Mouse (Mus musculus): Measurements from ENCODE around the gene Ptar1. TPM values are rescaled to one million over a fixed set of nuclear protein-coding genes. Genes with fewer than 3 reads are reported as not detected.

The Ptar1 gene
- polyA plus RNA-seq (2015; fragmentation: Nextera tagmentation; extraction: Ambion mirVana), result 4.3 and 5.6 TPM in 2 replicates

GRCm38 (mm10) chr19:23687296-23688021 lies at the start of gene Ptar1:
Ptar1 (plus strand) TSS chr19:23687429.
- Histone ChIP-seq H3K9me3 (replicated peaks; ENCODE audit: control insufficient read depth, low read length, poor library complexity, severe bottlenecking) (no peaks in the 10 kb centered on the region), H3K36me3 (ENCODE audit: control insufficient read depth, insufficient read depth, low read length) (no peaks in the 10 kb centered on the region), H3K4me2 (ENCODE audit: low read length) (peak within 1 kb of the TSS; percentile 64), H3K4me3 (ENCODE audit: low read depth, low read length) (peak within 1 kb of the TSS; percentile 81), H3K4me1 (ENCODE audit: control insufficient read depth, insufficient read depth, low read length) (peaks cover 13% of the 10 kb centered on the region), H3K9ac (ENCODE audit: low read depth, low read length) (peak within 1 kb of the TSS; percentile 89), H3K27me3 (ENCODE audit: control insufficient read depth, insufficient read depth, low read depth, low read length) (no peaks in the 10 kb centered on the region), H3K27ac (ENCODE audit: low read length) (peak within 1 kb of the TSS; percentile 96)
- 1% methylated on average over 75 of the region's 93 CpGs for WGBS
- peak; percentile 91 for ATAC-seq

- H3K4me2 ChIP-seq (ENCODE audit: low read length), result no peak overlapping the region
- no peak for ATAC-seq
- H3K27me3 ChIP-seq (ENCODE audit: control insufficient read depth, insufficient read depth, low read depth, low read length), result no peaks in the 10 kb centered on the region; the same call in 1 of the 2 replicates
- H3K27ac ChIP-seq (ENCODE audit: low read length), result no peak overlapping the region
- H3K9me3 ChIP-seq (replicated peaks; ENCODE audit: control insufficient read depth, low read length, poor library complexity, severe bottlenecking), result no peaks in the 10 kb centered on the region
- H3K9ac ChIP-seq (ENCODE audit: low read depth, low read length), result no peak overlapping the region
- no peaks in the 10 kb centered on the region for H3K36me3 ChIP-seq (ENCODE audit: control insufficient read depth, insufficient read depth, low read length)
- 97% methylated on average over 5 of the region's 5 CpGs for WGBS
- H3K4me3 ChIP-seq (ENCODE audit: low read depth, low read length), result no peak overlapping the region
- H3K4me1 ChIP-seq (ENCODE audit: control insufficient read depth, insufficient read depth, low read length), result no peaks in the 10 kb centered on the region
Observed at GRCm38 (mm10) chr19:23643819-23644218, 43.4 kb upstream of the Ptar1 start.

- no peak overlapping the region for H3K4me3 ChIP-seq (ENCODE audit: low read depth, low read length)
- ATAC-seq, result no peak
- H3K9ac ChIP-seq (ENCODE audit: low read depth, low read length), result no peak overlapping the region
- no peak overlapping the region for H3K27ac ChIP-seq (ENCODE audit: low read length)
- H3K27me3 ChIP-seq (ENCODE audit: control insufficient read depth, insufficient read depth, low read depth, low read length), result no peaks in the 10 kb centered on the region; the same call in 1 of the 2 replicates
- H3K4me1 ChIP-seq (ENCODE audit: control insufficient read depth, insufficient read depth, low read length), result no peaks in the 10 kb centered on the region
- no peaks in the 10 kb centered on the region for H3K9me3 ChIP-seq (replicated peaks; ENCODE audit: control insufficient read depth, low read length, poor library complexity, severe bottlenecking)
- H3K4me2 ChIP-seq (ENCODE audit: low read length), result no peak overlapping the region
- H3K36me3 ChIP-seq (ENCODE audit: control insufficient read depth, insufficient read depth, low read length), result no peaks in the 10 kb centered on the region
- 66% methylated on average over 7 of the region's 7 CpGs for WGBS
Observed at GRCm38 (mm10) chr19:23645347-23645746, 41.9 kb upstream of the Ptar1 start.

- no peak for ATAC-seq
- Histone ChIP-seq H3K4me1 (ENCODE audit: control insufficient read depth, insufficient read depth, low read length) (no peaks in the 10 kb centered on the region), H3K36me3 (ENCODE audit: control insufficient read depth, insufficient read depth, low read length) (no peaks in the 10 kb centered on the region), H3K9me3 (replicated peaks; ENCODE audit: control insufficient read depth, low read length, poor library complexity, severe bottlenecking) (no peaks in the 10 kb centered on the region), H3K9ac (ENCODE audit: low read depth, low read length) (no peak overlapping the region), H3K4me2 (ENCODE audit: low read length) (no peak overlapping the region), H3K27me3 (ENCODE audit: control insufficient read depth, insufficient read depth, low read depth, low read length) (no peaks in the 10 kb centered on the region; the same call in 1 of the 2 replicates), H3K4me3 (ENCODE audit: low read depth, low read length) (no peak overlapping the region), H3K27ac (ENCODE audit: low read length) (no peak overlapping the region)
- WGBS, result 91% methylated on average over 7 of the region's 7 CpGs
Observed at GRCm38 (mm10) chr19:23647308-23647707, 39.9 kb upstream of the Ptar1 start.

- Histone ChIP-seq H3K36me3 (ENCODE audit: control insufficient read depth, insufficient read depth, low read length) (no peaks in the 10 kb centered on the region), H3K27ac (ENCODE audit: low read length) (no peak within 1 kb of the TSS), H3K9me3 (replicated peaks; ENCODE audit: control insufficient read depth, low read length, poor library complexity, severe bottlenecking) (no peaks in the 10 kb centered on the region), H3K9ac (ENCODE audit: low read depth, low read length) (no peak within 1 kb of the TSS), H3K4me3 (ENCODE audit: low read depth, low read length) (peak within 1 kb of the TSS; percentile 34), H3K27me3 (ENCODE audit: control insufficient read depth, insufficient read depth, low read depth, low read length) (no peaks in the 10 kb centered on the region), H3K4me2 (ENCODE audit: low read length) (peak within 1 kb of the TSS; percentile 53), H3K4me1 (ENCODE audit: control insufficient read depth, insufficient read depth, low read length) (peaks cover 3% of the 10 kb centered on the region; the same call in 1 of the 2 replicates)
- WGBS, result 6% methylated on average over 13 of the region's 13 CpGs
- ATAC-seq, result peak; percentile 94
Observed at GRCm38 (mm10) chr19:23652644-23653043, 34.6 kb upstream of the Ptar1 start, which contains the start of gene 1700028P14Rik. 1700028P14Rik (minus strand) TSS chr19:23652812.

GRCm38 (mm10) chr19:23653154-23653553 lies 34.1 kb upstream of the Ptar1 start:
- H3K9me3 ChIP-seq (replicated peaks; ENCODE audit: control insufficient read depth, low read length, poor library complexity, severe bottlenecking), result no peaks in the 10 kb centered on the region
- H3K36me3 ChIP-seq (ENCODE audit: control insufficient read depth, insufficient read depth, low read length), result no peaks in the 10 kb centered on the region
- WGBS, result 92% methylated on average over 5 of the region's 5 CpGs
- H3K27ac ChIP-seq (ENCODE audit: low read length), result no peak overlapping the region
- H3K4me3 ChIP-seq (ENCODE audit: low read depth, low read length), result no peak overlapping the region
- H3K9ac ChIP-seq (ENCODE audit: low read depth, low read length), result no peak overlapping the region
- peaks cover 3% of the 10 kb centered on the region; the same call in 1 of the 2 replicates for H3K4me1 ChIP-seq (ENCODE audit: control insufficient read depth, insufficient read depth, low read length)
- no peak overlapping the region for H3K4me2 ChIP-seq (ENCODE audit: low read length)
- no peaks in the 10 kb centered on the region for H3K27me3 ChIP-seq (ENCODE audit: control insufficient read depth, insufficient read depth, low read depth, low read length)
- peak; percentile 22; the same call in 1 of the 2 replicates for ATAC-seq

GRCm38 (mm10) chr19:23657261-23657932 lies 29.8 kb upstream of the Ptar1 start:
- no peak overlapping the region for H3K9ac ChIP-seq (ENCODE audit: low read depth, low read length)
- no peak for ATAC-seq
- H3K4me2 ChIP-seq (ENCODE audit: low read length), result no peak overlapping the region
- H3K27me3 ChIP-seq (ENCODE audit: control insufficient read depth, insufficient read depth, low read depth, low read length), result no peaks in the 10 kb centered on the region
- 71% methylated on average over 12 of the region's 12 CpGs for WGBS
- no peaks in the 10 kb centered on the region for H3K9me3 ChIP-seq (replicated peaks; ENCODE audit: control insufficient read depth, low read length, poor library complexity, severe bottlenecking)
- no peak overlapping the region for H3K4me3 ChIP-seq (ENCODE audit: low read depth, low read length)
- no peak overlapping the region for H3K27ac ChIP-seq (ENCODE audit: low read length)
- H3K36me3 ChIP-seq (ENCODE audit: control insufficient read depth, insufficient read depth, low read length), result no peaks in the 10 kb centered on the region
- H3K4me1 ChIP-seq (ENCODE audit: control insufficient read depth, insufficient read depth, low read length), result peaks cover 2% of the 10 kb centered on the region; the same call in 1 of the 2 replicates

GRCm38 (mm10) chr19:23658350-23658749 lies 28.9 kb upstream of the Ptar1 start:
- H3K4me2 ChIP-seq (ENCODE audit: low read length), result no peak overlapping the region
- no peak for ATAC-seq
- H3K36me3 ChIP-seq (ENCODE audit: control insufficient read depth, insufficient read depth, low read length), result no peaks in the 10 kb centered on the region
- H3K9me3 ChIP-seq (replicated peaks; ENCODE audit: control insufficient read depth, low read length, poor library complexity, severe bottlenecking), result no peaks in the 10 kb centered on the region
- no peak overlapping the region for H3K27ac ChIP-seq (ENCODE audit: low read length)
- H3K4me1 ChIP-seq (ENCODE audit: control insufficient read depth, insufficient read depth, low read length), result no peaks in the 10 kb centered on the region
- no peaks in the 10 kb centered on the region for H3K27me3 ChIP-seq (ENCODE audit: control insufficient read depth, insufficient read depth, low read depth, low read length)
- 72% methylated on average over 4 of the region's 4 CpGs for WGBS
- H3K9ac ChIP-seq (ENCODE audit: low read depth, low read length), result no peak overlapping the region
- H3K4me3 ChIP-seq (ENCODE audit: low read depth, low read length), result no peak overlapping the region

GRCm38 (mm10) chr19:23664083-23664482 lies 23.1 kb upstream of the Ptar1 start:
- Histone ChIP-seq H3K4me1 (ENCODE audit: control insufficient read depth, insufficient read depth, low read length) (no peaks in the 10 kb centered on the region), H3K27me3 (ENCODE audit: control insufficient read depth, insufficient read depth, low read depth, low read length) (no peaks in the 10 kb centered on the region), H3K9ac (ENCODE audit: low read depth, low read length) (no peak overlapping the region), H3K4me3 (ENCODE audit: low read depth, low read length) (no peak overlapping the region), H3K9me3 (replicated peaks; ENCODE audit: control insufficient read depth, low read length, poor library complexity, severe bottlenecking) (no peaks in the 10 kb centered on the region), H3K4me2 (ENCODE audit: low read length) (no peak overlapping the region), H3K36me3 (ENCODE audit: control insufficient read depth, insufficient read depth, low read length) (no peaks in the 10 kb centered on the region), H3K27ac (ENCODE audit: low read length) (no peak overlapping the region)
- ATAC-seq, result no peak
- WGBS, result 90% methylated on average over 7 of the region's 7 CpGs
